Mouse (Mus musculus) kidney, postnatal 14 days (tissue): ENCODE measurements around the gene Crygs.
"Not testable (repeated sequence)": the region's sequence is repeated elsewhere in the genome, so short reads cannot be mapped to it uniquely, and the experiment has no call there.

Experiments used
- DNase-seq: peaks from one replicate; pipeline ENCODE4 v3.0.0; 2022; ENCODE audit warnings: mixed read lengths

Gene Crygs

DNA sequence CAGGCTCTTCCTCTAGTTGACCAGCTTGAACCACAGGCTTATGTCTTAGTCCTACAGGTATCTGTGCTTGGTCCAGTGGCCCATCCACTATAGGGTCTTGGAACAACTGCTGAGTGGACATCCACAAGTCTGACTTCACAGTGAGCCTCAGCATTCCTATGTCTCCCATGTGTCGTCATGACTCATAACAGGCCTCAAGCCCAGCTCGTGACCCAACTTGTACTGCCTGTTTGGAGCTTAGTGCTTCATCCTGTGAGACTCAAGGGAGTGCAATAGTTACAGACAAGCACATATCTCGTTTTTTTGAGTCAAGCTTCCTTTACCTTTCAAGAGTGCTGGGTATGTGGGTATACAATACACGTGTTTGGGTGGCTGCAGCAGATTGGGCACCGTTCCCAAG, 28.7 kb downstream of the Crygs start:
- no peak for DNase-seq

DNA sequence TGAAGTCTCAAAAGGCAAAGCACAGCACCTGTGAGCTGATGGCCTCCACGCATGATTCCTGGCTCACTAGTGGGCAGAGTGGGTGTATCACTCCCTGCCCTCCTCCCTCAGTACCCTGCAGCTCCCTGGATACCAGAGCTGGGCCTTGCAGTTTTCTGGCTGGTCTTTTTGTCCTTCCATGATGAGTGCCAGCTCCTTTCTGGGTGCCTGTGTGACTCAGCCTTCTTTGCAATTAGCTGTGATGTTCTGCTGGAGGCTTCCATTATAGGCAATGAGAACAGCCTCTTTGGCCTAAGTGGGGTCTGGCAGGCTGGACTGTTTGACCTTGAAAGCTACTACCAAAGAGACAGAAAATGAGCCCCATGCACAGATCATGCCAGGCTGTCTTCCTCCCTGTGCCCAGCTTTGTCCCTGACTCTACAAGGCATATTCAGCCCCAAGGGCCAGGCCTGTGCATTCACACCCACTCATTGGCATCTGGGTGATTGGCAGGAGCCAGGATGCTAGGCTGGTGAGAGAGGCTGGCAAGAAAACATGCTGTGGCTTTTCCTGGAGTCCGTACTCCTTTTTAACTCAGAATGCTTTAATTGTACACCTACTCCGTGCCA, 32.0 kb downstream of the Crygs start:
- DNase-seq = no peak

GRCm38 (mm10) chr16:22778296-22778695, 33.1 kb downstream of the Crygs start:
- DNase-seq = not testable (repeated sequence)

GRCm38 (mm10) chr16:22775471-22775985, 35.8 kb downstream of the Crygs start:
- DNase-seq = no peak

- no peak for DNase-seq
These were observed 42.7 kb downstream of the Crygs start for GRCm38 (mm10) chr16:22768661-22769060.

DNA sequence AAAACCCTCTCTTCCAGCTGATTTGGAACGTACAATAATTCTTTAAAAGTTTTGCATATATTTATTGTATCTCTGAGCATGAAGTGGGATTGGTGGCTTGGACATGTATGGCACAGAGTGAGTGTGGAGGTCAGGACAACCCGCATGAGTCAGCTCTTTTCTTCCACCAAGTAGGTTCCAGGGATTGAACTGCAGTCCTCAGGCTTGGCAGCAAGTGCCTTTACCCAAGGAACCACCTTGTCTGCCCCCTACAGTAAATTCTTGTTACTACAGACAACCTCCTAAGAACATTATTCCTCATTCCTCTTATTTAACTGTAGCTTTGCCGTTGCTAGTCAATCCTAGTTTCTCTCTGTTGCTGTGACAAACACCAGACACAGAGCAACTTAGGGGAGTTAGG, 44.0 kb downstream of the Crygs start:
- DNase-seq = no peak

DNA sequence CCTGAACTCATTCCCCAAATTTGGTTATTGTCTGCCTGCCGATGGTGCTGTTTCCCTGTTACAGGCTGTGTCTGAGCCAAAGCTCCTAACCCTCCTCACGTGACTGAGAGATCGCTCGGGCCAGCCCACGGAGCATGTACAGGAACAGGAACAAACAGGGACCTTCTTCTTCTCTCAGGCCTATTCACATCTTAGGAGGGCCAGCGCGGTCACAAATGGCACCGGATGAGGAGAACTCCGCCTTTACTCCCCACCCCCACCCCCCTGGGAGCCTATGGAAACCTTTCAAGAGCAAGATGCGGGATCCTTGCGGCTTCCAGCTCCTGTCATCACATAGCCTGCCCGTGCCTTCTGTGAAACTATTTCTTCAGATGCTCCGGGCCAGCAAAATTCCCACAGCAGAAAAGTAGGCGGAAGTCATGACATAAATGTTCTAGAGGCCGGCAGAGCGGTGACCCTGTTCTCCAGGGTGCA, 44.6 kb downstream of the Crygs start:
- DNase-seq = no peak

DNA sequence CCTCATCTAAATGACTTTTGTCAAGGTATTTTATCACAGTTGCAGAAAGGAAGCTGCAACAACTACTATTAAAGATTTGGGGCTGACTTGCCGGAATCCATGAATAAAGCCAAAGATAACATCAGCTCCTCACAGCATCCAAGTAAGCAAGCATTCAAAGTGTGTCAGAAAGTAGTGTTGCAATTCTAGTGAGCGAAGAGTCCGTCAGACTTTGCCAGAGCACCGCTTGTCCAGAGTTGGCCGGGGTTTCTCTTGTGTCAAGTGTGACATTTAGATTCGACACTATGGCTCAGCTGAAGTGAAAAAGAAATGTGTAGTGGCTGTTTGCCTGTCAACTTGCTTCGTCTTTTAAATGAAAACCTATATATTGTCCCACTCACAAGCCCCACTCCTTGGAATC, 45.8 kb downstream of the Crygs start:
- no peak for DNase-seq
